Mouse (Mus musculus) CD4-positive, CD25-positive, alpha-beta regulatory T cell, adult 9 weeks (primary cell): Measurements from ENCODE around the gene Tmeff1. TPM values are rescaled to one million over a fixed set of nuclear protein-coding genes. Genes with fewer than 3 reads are reported as not detected.

ENCODE experiments used
- polyA plus RNA-seq: library from polyadenylated mRNA; unstranded; fragments of 100-300 nt; shearing (Covaris generic); gene quantifications from one replicate; pipeline ENCODE4 v1.2.1, GENCODE M21; 2017

Tmeff1 gene
- 0.22 TPM for polyA plus RNA-seq

GRCm38 (mm10) chr4:48584421-48585240, at the start of gene Tmeff1:
Gene Tmeff1, plus strand, starts transcription at chr4:48585174.

GRCm38 (mm10) chr4:48539841-48540575, 45.0 kb upstream of the Tmeff1 start, which contains the start of gene Msantd3:
Gene Msantd3, plus strand, starts transcription at chr4:48539935.

GRCm38 (mm10) chr4:48663271-48663670, 78.3 kb downstream of the Tmeff1 start, which contains the start of gene Cavin4:
Gene Cavin4, plus strand, starts transcription at chr4:48663514.

Other genes starting within 250 kb of the Tmeff1 start
- 75.5 TPM for gene Tex10, start 111.7 kb upstream of the Tmeff1 start, polyA plus RNA-seq
- gene Msantd3, start 45.2 kb upstream of the Tmeff1 start, polyA plus RNA-seq, result not detected
- not detected for gene Cavin4, start 78.3 kb downstream of the Tmeff1 start, polyA plus RNA-seq